Comparison of ENCODE assay signal across 22 mouse cellular contexts in the genomic region with DNA sequence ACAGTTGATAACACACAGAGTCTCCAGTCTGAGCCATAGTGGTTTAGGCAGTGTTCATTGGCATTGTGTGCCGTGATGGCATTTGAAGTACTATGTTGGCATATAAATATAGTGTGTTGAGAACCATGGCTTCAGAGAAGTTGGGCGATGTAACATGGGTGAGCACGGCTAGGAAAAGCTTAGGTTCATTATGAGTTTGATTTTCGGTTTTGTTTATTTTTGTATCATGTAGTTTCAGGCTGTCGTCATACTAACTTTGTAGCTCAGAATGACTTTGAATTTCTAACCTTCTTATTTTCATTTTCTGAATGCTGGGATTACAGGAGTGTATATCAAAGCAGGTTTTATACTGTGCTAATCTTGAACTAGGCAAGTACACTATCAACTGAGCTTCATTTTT. TPM values are rescaled to one million over a fixed set of nuclear protein-coding genes. Genes with fewer than 3 reads are reported as not detected.
"Had no signal": no experiment of that assay in that cellular context is flagged by ENCODE, and none has a peak within 500 bp of the region (broad histone marks: within the 10 kb centered on the region; RNA-seq: fewer than 3 reads in every experiment).

No protein-coding gene starts in this region.

- DNase-seq: retina, postnatal 1 day; right cerebral cortex, adult 18-20 months; right cerebral cortex, postnatal 14 days; right cerebral cortex, postnatal 25 days; right cerebral cortex, postnatal 4 days; spleen, adult 18-20 months; thymus, adult 18-20 months; thymus, adult 2 months; thymus, postnatal 14 days; thymus, postnatal 25 days; thymus, postnatal 36 days; thymus, postnatal 4 days had no signal

- H3K27ac ChIP-seq: neural tube, embryonic 13.5 days; neural tube, embryonic 15.5 days; stomach, embryonic 15.5 days; stomach, postnatal 0 days had no signal

- H3K9ac ChIP-seq: neural tube, embryonic 13.5 days; neural tube, embryonic 15.5 days; stomach, embryonic 15.5 days had no signal

- H3K4me2 ChIP-seq: neural tube, embryonic 13.5 days; neural tube, embryonic 15.5 days; stomach, embryonic 15.5 days had no signal

- H3K4me3 ChIP-seq: neural tube, embryonic 13.5 days; neural tube, embryonic 15.5 days; stomach, embryonic 15.5 days had no signal

- H3K9me3 ChIP-seq: neural tube, embryonic 13.5 days; neural tube, embryonic 15.5 days; stomach, embryonic 15.5 days had no signal

- H3K27me3 ChIP-seq: neural tube, embryonic 13.5 days; neural tube, embryonic 15.5 days; stomach, embryonic 15.5 days had no signal

RNA-seq across cellular contexts. Expression of gene Gm49416, which starts 14.7 kb away (rescaled TPM):
- total RNA-seq: neutrophil, adult 5-6 weeks had no signal
- polyA plus RNA-seq: neural tube, embryonic 14.5 days; small intestine, adult 2 months; stomach, embryonic 14.5 days; stomach, embryonic 15.5 days; stomach, postnatal 0 days; testis, adult 2 months; thymus, adult 2 months; thymus, postnatal 0 days had no signal
